Comparison of ENCODE assay signal across 16 mouse cellular contexts in the genomic region with DNA sequence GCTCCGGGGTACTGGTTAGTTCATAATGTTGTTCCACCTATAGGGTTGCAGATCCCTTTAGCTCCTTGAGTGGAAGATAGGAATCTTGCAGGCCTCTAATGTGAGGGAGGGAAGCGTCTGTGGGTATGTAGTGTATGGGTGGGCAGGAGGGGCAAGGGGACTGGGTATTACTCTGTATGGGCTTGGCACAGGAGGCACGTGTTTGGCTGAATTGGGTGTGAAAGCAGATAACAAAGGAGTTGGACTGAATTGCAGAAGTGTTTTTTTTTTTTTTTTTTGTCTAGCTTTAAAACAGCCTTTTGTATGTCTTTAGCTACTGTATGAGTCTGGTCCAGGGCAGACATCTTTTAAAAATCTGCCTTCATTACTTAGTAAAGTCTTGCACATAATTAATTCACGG. TPM values are rescaled to one million over a fixed set of nuclear protein-coding genes. Genes with fewer than 3 reads are reported as not detected.
"Had no signal": no experiment of that assay in that cellular context is flagged by ENCODE, and none has a peak within 500 bp of the region (broad histone marks: within the 10 kb centered on the region; RNA-seq: fewer than 3 reads in every experiment).

No protein-coding gene starts in this region.

- DNase-seq: kidney, adult 9 months; kidney, postnatal 36 days; layer of hippocampus, adult 9-11 months; layer of hippocampus, postnatal 36 days; lung, adult 18-20 months; midbrain, embryonic 14.5 days; right cerebral cortex, adult 18-20 months; right cerebral cortex, postnatal 25 days; thymus, adult 18-20 months; thymus, postnatal 14 days had no signal

- H3K9ac ChIP-seq: limb, embryonic 12.5 days; neural tube, embryonic 15.5 days had no signal

- H3K4me2 ChIP-seq: limb, embryonic 12.5 days; neural tube, embryonic 15.5 days had no signal

- H3K4me3 ChIP-seq: limb, embryonic 12.5 days; midbrain, embryonic 10.5 days; myocyte; neural tube, embryonic 15.5 days had no signal

- H3K9me3 ChIP-seq: limb, embryonic 12.5 days; midbrain, embryonic 10.5 days; neural tube, embryonic 15.5 days had no signal

- H3K27me3 ChIP-seq: limb, embryonic 12.5 days; neural tube, embryonic 15.5 days had no signal

- H3K27ac ChIP-seq: kidney, postnatal 0 days; limb, embryonic 12.5 days; midbrain, embryonic 10.5 days; neural tube, embryonic 15.5 days had no signal

- H3K36me3 ChIP-seq: limb, embryonic 12.5 days; midbrain, embryonic 10.5 days; neural tube, embryonic 15.5 days had no signal

RNA-seq across cellular contexts. Expression of a gene that starts 39.2 kb away (rescaled TPM):
- total RNA-seq: liver, adult 2 months had no signal
- polyA plus RNA-seq: liver, adult 2 months had no signal
